Mouse (Mus musculus) neural tube, embryonic 10.5 days (tissue): ENCODE data around the gene Olfr279.

ENCODE experiments used
- DNase-seq: peaks from one replicate; pipeline ENCODE4 v3.0.0-alpha.2; 2017; ENCODE audit warnings: low spot score; ENCODE audit errors: extremely low spot score

Olfr279 gene

DNA sequence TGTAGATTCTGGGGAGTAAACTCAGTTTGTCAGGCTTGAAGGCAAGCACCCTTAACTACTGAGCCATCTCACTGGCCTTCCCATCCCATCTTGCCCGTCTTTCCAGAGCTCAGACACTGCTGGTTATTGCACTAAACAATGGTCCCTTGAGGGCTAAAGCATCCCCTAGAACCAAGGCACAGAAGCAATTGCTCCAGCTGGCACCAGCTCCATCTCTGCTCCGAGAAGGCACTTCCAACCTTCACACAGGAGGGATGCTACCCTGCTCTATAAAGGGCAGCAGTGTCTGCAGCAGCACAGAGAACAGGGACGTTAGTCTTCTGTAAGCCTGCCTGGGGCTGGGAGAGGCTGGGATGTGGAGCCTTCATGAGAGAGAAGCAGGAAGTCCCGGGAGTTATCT is at the start of gene Olfr279:
TSS of gene Olfr279 (plus strand) at position 301 of the 400 bp plus-strand sequence.
- DNase-seq: no peak

DNA sequence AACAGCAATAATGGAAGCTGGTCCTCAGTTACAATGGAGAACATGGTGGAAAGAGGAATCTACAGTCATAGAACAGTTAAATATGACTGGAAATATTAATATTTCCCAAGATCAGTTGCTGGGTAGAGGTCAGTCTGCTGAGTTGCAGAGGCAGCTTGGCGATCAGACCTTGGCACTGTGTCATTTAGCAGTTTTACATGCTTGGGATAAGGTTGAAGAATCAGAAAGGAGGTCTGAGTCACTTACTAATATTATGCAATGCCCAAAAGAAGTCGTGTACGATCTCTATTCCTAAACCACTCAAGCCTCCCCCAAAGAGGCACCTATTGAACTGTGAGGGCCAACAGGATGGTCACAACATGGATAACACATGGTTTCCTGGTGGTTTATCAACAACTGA is 47.6 kb upstream of the Olfr279 start:
- no peak for DNase-seq

DNA sequence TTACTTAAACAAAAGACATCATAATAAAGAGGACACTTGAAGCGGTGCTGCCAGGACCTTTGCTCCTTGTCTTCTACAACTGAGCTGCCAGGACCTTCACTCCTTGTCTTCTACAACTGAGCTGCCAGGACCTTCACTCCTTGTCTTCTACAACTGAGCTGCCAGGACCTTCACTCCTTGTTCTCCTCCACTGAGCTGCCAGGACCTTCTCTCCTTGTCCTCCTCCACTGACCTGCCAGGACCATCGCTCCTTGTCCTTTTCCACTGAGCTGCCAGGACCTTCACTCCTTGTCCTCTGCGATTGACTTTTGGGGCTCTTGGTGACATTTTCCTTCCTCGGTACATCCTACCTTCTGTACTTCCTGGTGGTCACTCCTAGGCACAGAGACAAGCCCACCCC is 43.7 kb upstream of the Olfr279 start:
- no peak for DNase-seq

DNA sequence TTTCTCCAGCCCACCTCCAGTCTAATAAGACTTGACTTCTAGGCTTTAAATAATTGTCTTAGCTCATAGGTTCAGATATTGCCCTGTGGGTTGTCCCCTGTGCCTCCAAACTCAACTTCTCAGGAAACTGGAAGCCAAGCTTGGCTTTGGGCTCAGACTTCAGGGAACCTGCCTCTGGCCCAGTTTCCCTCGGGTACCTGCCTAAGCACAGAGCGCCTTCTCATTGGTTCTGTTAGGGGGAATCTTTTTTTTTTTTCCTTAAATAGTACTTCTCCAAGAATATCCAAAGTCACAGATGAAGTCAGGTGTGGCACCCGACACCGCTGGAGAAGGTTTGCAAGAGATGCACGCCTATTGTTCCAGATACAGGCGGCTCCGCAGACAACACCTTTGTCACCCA is 39.9 kb upstream of the Olfr279 start, which contains the start of gene Olfr281:
TSS of gene Olfr281 (plus strand) at position 301 of the 400 bp plus-strand sequence.
- DNase-seq: no peak

DNA sequence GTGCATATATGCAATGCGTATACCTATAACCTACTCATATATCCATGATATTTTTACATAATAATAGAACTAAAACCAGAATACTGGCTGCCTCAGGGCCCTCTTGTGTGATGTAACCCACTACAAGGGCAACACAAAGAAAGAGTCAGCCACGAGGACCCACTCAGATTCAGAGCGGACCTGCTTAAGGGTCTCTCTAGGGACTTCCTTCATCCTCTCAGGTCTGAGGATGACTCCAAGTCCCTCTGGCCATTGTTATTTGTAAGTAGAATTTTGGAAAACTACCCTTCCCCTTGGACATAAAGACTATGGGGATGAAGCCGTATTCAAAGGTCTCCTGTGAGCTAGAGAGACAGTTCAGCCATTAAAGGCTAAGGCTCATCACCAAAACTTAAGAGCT is 22.6 kb upstream of the Olfr279 start, which contains the start of gene OR5BS1P:
TSS of gene OR5BS1P (plus strand) at position 301 of the 400 bp plus-strand sequence.
- DNase-seq: no peak

DNA sequence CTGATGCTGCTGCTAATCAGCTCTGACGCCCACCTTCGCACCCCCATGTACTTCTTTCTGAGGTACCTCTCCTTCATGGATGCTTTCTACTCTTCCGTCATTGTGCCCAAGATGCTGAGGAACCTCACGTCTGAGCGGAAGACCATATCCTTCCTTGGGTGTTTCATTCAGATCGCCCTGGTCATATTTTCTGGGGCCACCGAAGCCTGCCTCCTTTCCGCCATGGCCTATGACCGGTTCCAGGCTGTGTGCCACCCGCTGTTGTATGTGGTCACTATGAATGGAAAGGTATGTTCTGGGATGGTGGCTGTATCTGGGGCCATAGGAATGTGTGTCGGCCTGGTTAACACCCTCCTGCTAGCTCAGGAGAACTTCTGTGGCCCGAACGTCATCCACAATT is 20.7 kb upstream of the Olfr279 start:
- no peak for DNase-seq

DNA sequence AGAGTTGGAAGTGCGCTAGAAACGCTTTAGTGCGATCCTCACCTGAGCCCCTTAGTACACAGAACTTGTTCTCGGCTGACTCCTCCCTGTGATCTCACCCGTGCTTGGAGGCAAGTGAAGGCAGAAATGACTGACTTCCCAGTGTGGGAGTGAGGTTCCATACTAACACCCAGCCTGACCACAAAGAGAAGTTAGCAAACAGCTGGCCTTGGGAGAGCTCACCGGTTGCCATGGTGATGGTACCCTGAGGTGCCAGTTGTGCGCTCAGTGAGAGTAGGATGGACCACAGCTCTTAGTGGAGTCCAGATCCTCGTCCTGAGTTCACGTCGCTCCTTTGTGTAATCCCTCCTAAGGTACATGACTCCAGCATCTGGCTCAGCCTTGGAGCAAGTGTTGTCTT is 17.2 kb upstream of the Olfr279 start:
- no peak for DNase-seq

DNA sequence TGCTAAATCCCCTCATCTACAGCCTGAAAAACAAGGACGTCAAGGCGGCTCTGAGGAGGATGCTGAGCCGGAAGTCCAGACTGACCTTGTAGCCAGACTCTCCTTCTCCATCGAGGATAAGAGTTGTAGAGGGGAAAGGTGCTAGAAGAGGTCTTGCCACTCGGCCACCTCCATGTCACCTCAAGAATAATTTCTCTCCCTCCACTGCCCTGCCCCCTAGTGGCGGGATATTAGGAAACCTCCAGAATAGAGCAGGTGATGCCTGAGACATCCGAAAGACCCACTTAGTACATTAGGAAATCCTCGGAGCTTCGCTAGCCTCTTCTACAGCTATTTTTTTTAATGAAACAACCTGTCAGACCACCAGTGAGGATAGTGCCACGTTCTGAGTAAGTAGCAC is 16.8 kb upstream of the Olfr279 start:
- peak; percentile 28 for DNase-seq

DNA sequence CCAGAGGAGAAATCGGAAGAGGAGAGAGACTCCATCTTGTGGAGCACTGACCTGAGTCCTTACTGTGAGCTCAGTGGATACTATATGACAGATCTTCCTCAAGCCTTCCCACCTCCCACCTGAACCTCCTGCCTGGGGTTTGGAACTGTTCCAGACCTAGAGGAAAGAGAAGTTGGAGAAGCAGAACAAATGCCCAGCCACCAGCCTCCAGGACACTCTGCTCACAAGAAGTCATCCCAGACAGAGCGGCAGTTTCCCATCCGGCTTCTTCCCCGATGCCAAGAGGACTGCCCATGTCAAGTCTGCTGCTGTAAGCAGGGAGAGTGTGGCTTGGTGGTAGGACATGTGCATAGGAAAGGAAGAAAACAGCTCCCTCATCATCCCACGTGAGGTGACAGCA is 15.9 kb upstream of the Olfr279 start:
- DNase-seq: no peak

DNA sequence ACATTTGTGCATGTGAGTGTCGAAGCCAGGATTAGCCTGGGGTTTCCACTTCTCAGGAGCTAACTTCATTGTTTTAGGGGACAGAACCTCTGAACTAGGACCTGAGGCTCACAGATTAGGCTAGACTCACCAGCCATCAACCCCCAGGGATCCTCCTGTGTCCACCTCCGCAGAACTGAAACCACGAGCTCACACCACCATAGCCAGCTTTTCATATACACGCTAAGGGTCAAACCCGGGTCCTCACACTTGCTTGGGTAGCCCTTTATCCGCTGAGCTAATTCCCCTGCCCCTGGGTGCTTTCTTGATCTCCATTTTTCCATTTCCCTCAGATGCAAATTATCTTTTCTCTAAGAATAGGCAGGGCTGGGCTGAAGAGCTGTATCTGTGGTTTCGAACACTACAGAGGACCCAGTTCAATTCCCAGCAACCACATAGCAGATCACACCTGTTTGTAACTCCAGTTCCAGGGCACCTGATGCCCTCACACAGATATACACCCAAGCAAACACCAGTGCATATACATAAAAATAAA is 12.6 kb upstream of the Olfr279 start:
- DNase-seq: no peak

DNA sequence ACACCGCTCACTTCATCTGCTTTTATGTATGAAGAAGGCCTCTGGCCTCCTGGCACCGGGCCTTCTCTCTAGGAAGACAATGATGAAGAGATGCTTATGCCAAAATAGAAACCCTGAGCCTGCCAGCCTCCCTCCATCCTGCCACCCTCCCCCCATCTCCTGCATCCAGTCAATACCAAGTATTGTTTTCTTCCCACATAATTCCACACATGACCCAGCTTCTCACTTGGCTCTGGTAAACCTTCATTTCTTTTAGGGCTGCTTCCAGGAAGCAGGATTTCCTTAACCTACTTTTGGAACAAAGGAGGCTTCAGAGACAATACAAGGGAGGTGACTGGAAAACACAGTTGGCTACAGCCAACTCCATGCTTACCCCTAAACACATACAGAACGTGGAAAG is 9.5 kb upstream of the Olfr279 start, which contains the start of gene Lalba:
TSS of gene Lalba (minus strand) at position 21 of the 400 bp plus-strand sequence.
- DNase-seq: no peak

DNA sequence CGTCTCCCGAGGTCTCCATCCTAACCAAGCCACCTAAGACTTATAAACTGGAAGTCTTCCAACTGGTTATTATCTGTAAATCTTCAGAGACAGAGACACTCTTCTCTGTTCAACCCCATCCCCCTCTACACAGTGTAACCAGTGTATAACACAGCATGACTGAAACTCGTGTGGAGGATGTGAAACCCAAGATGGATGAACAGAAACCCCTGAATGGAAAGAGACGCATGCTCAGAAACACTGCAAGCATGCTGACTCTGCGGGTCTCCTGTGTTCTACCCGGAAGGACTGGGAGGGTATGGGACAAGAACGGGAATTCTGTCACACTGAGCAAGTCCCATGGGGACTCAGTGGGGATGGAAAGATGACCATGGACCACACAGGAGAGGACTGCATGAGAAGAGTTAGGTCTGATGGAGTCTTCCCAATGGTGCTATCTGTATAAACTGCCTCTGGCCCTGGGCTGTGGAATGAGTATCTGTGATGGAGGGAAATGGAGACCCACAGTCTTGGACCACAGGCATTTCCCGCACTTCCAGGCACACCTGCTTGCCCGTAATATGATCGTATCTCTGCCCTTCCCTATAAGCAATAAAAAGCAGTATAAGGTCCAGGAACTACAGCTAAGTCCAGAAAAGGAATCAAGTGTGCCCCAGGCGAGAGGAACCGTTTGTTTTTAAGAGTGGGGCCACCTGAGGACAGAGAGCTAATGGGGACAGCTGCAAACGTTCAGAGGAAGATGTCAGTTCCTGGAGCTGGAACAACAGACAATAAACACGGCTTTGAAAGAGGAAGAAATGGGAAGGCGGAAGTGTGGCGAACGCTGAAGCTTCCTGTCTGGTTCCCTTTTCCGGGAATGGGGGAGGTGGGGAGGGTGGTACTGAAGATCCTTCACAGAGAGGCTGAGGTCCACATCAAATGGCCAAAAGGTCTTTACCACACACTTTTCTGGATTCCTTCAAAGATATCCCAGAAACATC is 8.0 kb upstream of the Olfr279 start:
- DNase-seq: no peak

DNA sequence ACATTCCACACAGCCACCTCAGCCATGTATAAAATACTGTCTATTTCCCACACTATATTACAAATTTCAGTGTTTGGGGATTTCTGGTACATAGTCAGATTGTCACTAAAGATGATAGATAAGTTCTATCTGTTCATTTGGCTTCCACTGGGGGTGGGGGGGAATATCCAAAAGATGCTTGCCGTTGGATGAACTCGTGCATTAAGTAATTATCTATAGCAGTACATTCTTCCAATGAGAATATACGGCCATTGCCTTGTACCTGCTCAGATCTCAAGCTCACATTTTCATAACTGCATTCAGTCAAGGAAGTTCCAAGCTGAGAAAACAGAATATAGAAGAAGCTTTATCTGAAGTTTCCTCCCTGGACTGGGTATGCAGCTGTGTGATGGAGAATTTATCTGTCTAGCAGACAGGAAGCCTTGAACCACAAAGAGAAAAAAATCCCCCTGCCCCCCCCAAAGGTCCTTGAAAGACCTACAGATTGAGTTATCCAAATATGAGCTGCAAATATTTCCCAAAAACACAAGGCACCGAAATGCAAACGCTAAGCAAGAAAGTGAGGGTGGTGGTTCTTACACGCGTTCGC is 5.7 kb upstream of the Olfr279 start:
- no peak for DNase-seq

DNA sequence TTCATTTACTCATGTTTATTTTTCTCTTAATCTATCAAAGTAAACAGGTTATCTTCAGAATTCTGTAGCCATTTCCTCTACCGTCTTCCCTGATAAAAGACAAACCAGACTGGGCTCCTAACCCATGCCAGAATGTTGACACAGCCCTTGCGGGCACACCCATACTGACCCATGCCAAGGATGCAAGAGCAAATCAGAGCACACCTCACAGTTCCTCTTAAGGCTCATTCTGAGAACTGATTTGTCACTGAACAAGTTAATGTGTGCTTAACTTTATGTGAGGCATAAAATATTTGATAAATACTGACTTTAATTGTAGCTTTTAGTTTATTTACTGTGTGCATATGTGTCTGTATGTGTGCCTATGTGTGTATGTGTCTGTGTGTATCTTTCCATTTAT is 870 bp upstream of the Olfr279 start:
- no peak for DNase-seq

DNA sequence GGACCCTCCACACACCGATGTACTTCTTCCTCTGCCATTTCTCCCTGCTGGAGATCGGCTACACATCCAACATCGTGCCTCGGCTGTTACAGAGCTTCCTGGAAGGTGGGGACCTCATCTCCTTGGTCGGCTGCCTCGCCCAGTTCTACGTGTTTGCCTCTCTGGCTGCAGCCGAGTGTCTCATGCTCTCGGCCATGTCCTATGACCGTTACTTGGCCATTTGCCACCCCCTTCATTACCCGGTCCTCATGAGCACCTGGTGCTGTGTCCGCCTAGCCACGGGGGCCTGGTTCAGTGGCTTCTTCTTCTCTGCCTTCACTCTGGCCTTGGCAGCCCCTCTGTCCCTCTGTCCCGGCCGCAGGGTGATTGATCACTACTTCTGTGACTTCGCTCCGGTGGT is 5.4 kb downstream of the Olfr279 start:
- no peak for DNase-seq

DNA sequence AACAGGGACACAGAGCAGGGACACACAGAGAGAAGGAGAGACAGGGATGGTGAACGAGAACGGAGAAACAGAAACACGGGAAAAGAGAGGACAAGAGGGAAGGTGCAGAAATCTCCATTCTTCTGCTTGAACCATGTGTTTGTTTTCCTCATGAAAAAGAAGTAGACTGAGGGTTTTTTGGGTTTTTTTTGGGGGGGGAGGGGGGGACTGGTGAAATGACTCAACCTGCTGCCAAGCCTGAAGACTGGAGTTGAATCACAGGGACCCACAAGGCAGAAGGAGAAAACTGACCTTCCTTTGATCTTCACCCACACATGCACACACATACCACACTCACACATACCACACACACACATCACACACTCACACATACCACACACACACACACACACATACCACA is 11.1 kb downstream of the Olfr279 start:
- no peak for DNase-seq

DNA sequence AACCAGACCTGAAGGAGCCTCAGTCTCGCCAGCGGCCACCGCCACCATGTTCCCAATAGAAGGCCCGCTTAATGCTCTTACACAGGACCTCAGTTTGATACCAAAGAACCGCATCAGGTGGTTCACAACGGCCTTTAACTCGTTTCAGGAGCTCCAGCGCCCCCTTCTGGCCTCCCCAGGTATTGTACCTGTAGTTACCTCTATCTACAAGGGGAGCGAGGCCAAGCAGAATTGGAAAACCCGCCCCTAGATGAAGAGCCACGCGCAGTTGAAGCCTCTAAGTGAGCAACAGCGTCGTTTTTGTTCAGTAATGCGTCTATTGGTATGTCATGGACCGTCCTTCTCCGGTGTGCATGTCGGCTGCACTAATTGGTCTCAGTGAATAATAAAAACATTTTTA is 12.3 kb downstream of the Olfr279 start:
- DNase-seq: peak; percentile 86

DNA sequence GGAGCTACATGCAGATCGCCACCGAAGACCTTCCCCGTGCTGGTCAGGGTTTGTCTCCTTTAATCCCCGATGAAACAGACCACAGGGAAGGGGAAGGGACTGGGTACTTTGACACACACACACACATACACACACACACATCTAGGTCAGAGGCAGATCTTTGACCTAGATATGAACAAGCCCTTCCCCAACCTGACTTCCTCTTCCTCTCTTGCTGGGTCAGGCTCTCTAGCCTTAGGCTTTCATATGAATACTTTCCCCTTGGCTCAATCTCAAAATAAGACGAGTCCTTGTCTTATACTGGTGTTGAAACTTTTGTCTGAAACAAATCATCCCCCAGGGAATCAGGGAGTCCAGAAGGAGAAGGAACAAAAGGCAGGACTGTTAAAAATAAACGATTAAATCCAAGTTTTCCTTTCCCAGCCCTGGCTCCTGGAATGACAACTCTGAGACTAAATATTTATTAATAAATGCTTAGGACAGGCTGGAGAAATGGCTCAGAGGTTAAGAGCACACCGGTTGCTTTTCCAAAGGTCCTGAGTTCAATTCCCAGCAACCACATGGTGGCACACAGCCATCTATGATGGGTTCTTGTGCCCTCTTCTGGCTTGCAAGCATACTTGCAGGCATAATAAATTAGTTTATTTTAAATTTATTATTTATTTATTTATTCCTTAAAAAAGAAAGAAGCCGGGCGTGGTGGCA is 14.2 kb downstream of the Olfr279 start:
- DNase-seq: no peak

DNA sequence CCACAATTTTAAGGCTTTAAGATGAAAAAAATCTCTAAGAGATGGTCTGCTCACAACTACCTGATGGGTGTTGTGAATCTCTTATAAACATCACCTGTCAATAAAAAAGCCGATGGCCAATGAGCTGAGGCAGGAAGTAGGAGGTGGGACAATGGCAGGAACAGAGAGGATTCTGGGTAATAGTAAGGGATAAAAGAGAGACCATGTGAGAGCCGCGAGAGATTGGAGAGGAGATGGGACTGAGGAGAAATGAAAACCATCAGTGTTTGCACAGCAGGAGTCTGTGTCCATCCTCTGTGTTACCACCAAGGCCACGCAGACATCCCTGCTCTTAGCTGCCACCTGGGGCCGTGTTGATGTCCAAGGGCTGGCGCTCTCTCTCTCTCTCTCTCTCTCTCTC is 15.1 kb downstream of the Olfr279 start:
- DNase-seq: no peak

DNA sequence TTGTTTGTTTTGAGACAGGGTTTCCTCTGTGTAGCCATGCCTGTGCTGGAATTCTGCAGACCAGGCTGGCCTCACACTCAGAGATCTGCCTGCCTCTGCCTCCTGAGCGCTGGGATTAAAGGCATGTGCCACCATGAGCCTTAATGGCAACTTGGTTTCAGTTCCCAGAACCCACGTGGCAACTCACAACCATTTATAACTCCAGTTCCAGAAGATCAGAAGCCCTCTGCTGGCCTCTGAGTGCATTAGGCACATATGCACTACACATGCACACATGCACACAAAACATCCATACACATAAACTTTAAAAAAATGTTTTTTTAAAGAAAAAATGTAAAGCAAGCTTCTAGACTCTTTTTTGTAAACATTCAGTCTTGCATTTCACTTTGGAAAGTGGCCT is 17.2 kb downstream of the Olfr279 start:
- no peak for DNase-seq
